Comparison of ENCODE assay signal across 22 mouse cellular contexts in the genomic region with DNA sequence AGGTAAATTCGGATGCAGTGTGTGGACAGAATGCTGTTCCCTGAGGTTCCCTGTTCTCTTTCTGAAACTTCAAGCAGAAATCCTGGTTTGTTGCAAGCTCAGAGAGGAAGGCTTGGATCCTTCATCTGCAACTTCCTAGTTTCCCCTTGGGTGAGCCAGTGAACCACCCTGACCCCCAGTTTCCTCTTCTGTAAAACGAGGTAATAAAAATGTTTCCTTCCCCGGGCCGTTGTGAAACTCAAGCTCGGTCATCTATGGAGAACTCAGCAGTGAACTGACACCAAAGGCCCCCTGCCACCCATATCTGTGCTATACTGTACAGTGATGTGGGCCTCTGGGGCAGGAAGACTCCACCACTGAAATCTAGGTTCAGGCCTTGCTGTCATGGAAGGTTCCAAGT.
DNase-seq lines count a peak whose midpoint lies in the region; ATAC-seq and TF ChIP-seq lines count a peak whose summit lies in the region.
"Had no signal": no experiment of that assay in that cellular context is flagged by ENCODE, and none has a peak within 500 bp of the region (broad histone marks: within the 10 kb centered on the region; RNA-seq: fewer than 3 reads in every experiment).

No protein-coding gene starts in this region.

- H3K4me1 ChIP-seq in kidney, adult 2 months (ENCODE audit: control insufficient read depth, insufficient read depth, low read length) = no peaks in the 10 kb centered on the region
- H3K4me1 ChIP-seq in spleen, adult 2 months (ENCODE audit: control insufficient read depth, insufficient read depth, insufficient read length) = peaks cover 19% of the 10 kb centered on the region; the same call in 1 of the 2 replicates

- no peak for TF ChIP-seq CTCF in kidney, adult 2 months (conservative IDR thresholded peaks at IDR 0.05; ENCODE audit: insufficient read depth, insufficient read length, low read depth, low read length)
- TF ChIP-seq CTCF in spleen, adult 2 months (IDR thresholded peaks at IDR 0.05; ENCODE audit: extremely low read depth, insufficient read depth, insufficient read length, insufficient replicate concordance) = no peak

- H3K27ac ChIP-seq in kidney, adult 2 months (ENCODE audit: insufficient read depth, low read depth, low read length) = no peak overlapping the region
- H3K27ac ChIP-seq in spleen, adult 2 months (ENCODE audit: insufficient read depth, low read length) = peak overlapping the region; percentile 54
- H3K27ac ChIP-seq: embryonic facial prominence, embryonic 12.5 days; hindbrain, embryonic 15.5 days; limb, embryonic 15.5 days had no signal

- no peak for TF ChIP-seq POLR2A in kidney, adult 2 months (IDR thresholded peaks at IDR 0.05; ENCODE audit: low read depth, low read length)
- TF ChIP-seq POLR2A in spleen, adult 2 months (IDR thresholded peaks at IDR 0.05; ENCODE audit: low read depth, low read length) = no peak

- ATAC-seq in megakaryocyte, adult 5-6 weeks (ENCODE audit: poor library complexity, severe bottlenecking) = peak; percentile 78
- ATAC-seq: intestine, embryonic 16.5 days; midbrain, embryonic 16.5 days had no signal

- no peak overlapping the region for H3K4me3 ChIP-seq in kidney, adult 2 months (ENCODE audit: insufficient read depth, low read depth, low read length)
- H3K4me3 ChIP-seq in spleen, adult 2 months (ENCODE audit: extremely low read depth, insufficient read depth, insufficient read length) = no peak overlapping the region
- H3K4me3 ChIP-seq: embryonic facial prominence, embryonic 12.5 days; heart, embryonic 12.5 days; hindbrain, embryonic 15.5 days; limb, embryonic 15.5 days had no signal

- intact Hi-C loops in left cerebral cortex, postnatal 10 days (cut with DNase I) = no loop called here

- no peaks in the 10 kb centered on the region for H3K27me3 ChIP-seq in kidney, adult 2 months (replicated peaks; ENCODE audit: control insufficient read depth, insufficient read depth, low read length)
- no peaks in the 10 kb centered on the region for H3K27me3 ChIP-seq in spleen, adult 2 months (ENCODE audit: control insufficient read depth, insufficient read depth, low read length)
- H3K27me3 ChIP-seq: embryonic facial prominence, embryonic 12.5 days; heart, embryonic 12.5 days; hindbrain, embryonic 15.5 days; limb, embryonic 15.5 days had no signal

- 41% methylated on average over 5 of the region's 5 CpGs for WGBS in kidney, adult 2 months
- WGBS in spleen, adult 2 months = 22% methylated on average over 5 of the region's 5 CpGs

- peak; percentile 47 for DNase-seq in kidney, adult 2 months
- no peak for DNase-seq in kidney, adult 18-20 months
- DNase-seq in spleen, adult 2 months (ENCODE audit: low read depth in 1 of 2, low spot score in 2 of 2) = peak in 1 of 2 experiments; percentile 49
- no peak for DNase-seq in spleen, postnatal 14 days (ENCODE audit: low spot score in 2 of 2)
- no peak for DNase-seq in left cerebral cortex, postnatal 10 days (ENCODE audit: extremely low spot score in 1 of 2, low spot score in 2 of 2)
- DNase-seq in adrenal gland, adult 18-20 months (ENCODE audit: low spot score in 2 of 2) = no peak
- no peak for DNase-seq in layer of hippocampus, postnatal 10 days (ENCODE audit: low spot score in 2 of 2)
- DNase-seq: adrenal gland, postnatal 25 days; cerebellum, adult 8-10 months; gastrocnemius, postnatal 14 days; heart, postnatal 36 days; layer of hippocampus, adult 9-11 months; lung, adult 18-20 months; right cerebral cortex, postnatal 14 days; thymus, postnatal 4 days had no signal

- H3K36me3 ChIP-seq in kidney, adult 2 months (ENCODE audit: control insufficient read depth, insufficient read depth, low read length) = no peaks in the 10 kb centered on the region
- H3K36me3 ChIP-seq in spleen, adult 2 months (ENCODE audit: control insufficient read depth, insufficient read depth, low read length) = no peaks in the 10 kb centered on the region
- H3K36me3 ChIP-seq: embryonic facial prominence, embryonic 12.5 days; heart, embryonic 12.5 days; hindbrain, embryonic 15.5 days; limb, embryonic 15.5 days had no signal
